ENCODE assay signal across 9 mouse cellular contexts in the genomic region with DNA sequence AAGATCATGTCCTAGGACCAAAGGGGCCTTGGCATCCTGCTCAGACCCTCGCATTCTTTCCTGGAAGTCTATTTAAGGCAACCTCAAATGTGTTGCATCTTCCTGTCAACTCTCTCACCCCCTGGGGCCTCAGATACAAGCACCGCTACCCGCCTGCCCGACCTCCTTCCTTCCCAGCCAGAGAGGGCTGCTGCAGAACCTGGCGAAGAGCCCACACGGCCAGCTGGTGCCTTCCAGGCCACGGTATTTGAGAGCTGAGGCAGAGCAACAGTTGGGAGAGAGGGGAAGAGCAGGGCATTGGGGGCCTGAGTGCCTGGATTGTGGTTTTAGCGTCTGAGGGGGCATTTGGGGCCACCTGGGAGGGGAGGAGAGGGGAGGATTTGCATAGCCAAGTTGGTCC. TPM values are rescaled to one million over a fixed set of nuclear protein-coding genes. Genes with fewer than 3 reads are reported as not detected.
DNase-seq lines count a peak whose midpoint lies in the region; ATAC-seq lines count a peak whose summit lies in the region.
"Had no signal": no experiment of that assay in that cellular context is flagged by ENCODE, and none has a peak within 500 bp of the region (broad histone marks: within the 10 kb centered on the region; RNA-seq: fewer than 3 reads in every experiment).

No protein-coding gene starts in this region.

- WGBS in hindbrain, embryonic 10.5 days, result 40% methylated on average over 8 of the region's 8 CpGs

- peak overlapping the region; percentile 50 for H3K4me3 ChIP-seq in megakaryocyte, embryonic 14.5 days (replicated peaks)
- H3K4me3 ChIP-seq in hindbrain, embryonic 10.5 days, result no peak overlapping the region
- H3K4me3 ChIP-seq: liver, embryonic 13.5 days had no signal

- peak; percentile 11 to 25 for DNase-seq in heart, adult 18-20 months
- no peak for DNase-seq in heart, adult 8-10 months (ENCODE audit: low spot score)
- peak; percentile 80 to 87 for DNase-seq in cerebellum, postnatal 14 days
- peak; percentile 70 for DNase-seq in retina, postnatal 1 day
- no peak for DNase-seq in hindbrain, embryonic 10.5 days (ENCODE audit: low spot score)
- DNase-seq: liver, embryonic 13.5 days had no signal

- H3K4me1 ChIP-seq in megakaryocyte, embryonic 14.5 days, result peaks cover 21% of the 10 kb centered on the region
- peaks cover 12% of the 10 kb centered on the region; the same call in 1 of the 2 replicates for H3K4me1 ChIP-seq in hindbrain, embryonic 10.5 days (replicated peaks)
- H3K4me1 ChIP-seq: liver, embryonic 13.5 days had no signal

- no peak overlapping the region for H3K27ac ChIP-seq in hindbrain, embryonic 10.5 days
- H3K27ac ChIP-seq: liver, embryonic 13.5 days had no signal

- no peaks in the 10 kb centered on the region for H3K36me3 ChIP-seq in megakaryocyte, embryonic 14.5 days (replicated peaks; ENCODE audit: low read length)
- no peaks in the 10 kb centered on the region for H3K36me3 ChIP-seq in hindbrain, embryonic 10.5 days
- H3K36me3 ChIP-seq: liver, embryonic 13.5 days had no signal

- peaks cover 10% of the 10 kb centered on the region for H3K9me3 ChIP-seq in megakaryocyte, embryonic 14.5 days
- H3K9me3 ChIP-seq in hindbrain, embryonic 10.5 days, result no peaks in the 10 kb centered on the region
- H3K9me3 ChIP-seq: liver, embryonic 13.5 days had no signal

- H3K27me3 ChIP-seq in megakaryocyte, embryonic 14.5 days (replicated peaks), result peaks cover 56% of the 10 kb centered on the region
- H3K27me3 ChIP-seq in hindbrain, embryonic 10.5 days (ENCODE audit: insufficient read depth, poor library complexity, severe bottlenecking), result no peaks in the 10 kb centered on the region

- no peak for ATAC-seq in megakaryocyte, adult 5-6 weeks (ENCODE audit: poor library complexity, severe bottlenecking)
- no peak for ATAC-seq in erythroid progenitor cell, adult 5-6 weeks (replicated peaks; ENCODE audit: low FRiP score, poor library complexity, severe bottlenecking)

RNA-seq across cellular contexts. Expression of gene Zfp683, which starts 1.1 kb away (rescaled TPM):
- not detected for total RNA-seq in heart, adult 18-20 months (2021)
- total RNA-seq in heart, adult 8-10 months (2022), result not detected
- not detected in 2 replicates for polyA plus RNA-seq in megakaryocyte, embryonic 14.5 days (2012; ENCODE audit: insufficient read depth, low replicate concordance)
- total RNA-seq in megakaryocyte, adult 5-6 weeks (2015), result 0.20 and 0.66 TPM in 2 replicates
- total RNA-seq in megakaryocyte, adult 5-6 weeks (2017), result not detected in 2 replicates
- not detected in 2 replicates for total RNA-seq in erythroid progenitor cell, adult 5-6 weeks (2015; ENCODE audit: low replicate concordance)
- total RNA-seq in erythroid progenitor cell, adult 5-6 weeks (2017; ENCODE audit: low replicate concordance), result not detected in 2 replicates
- polyA plus RNA-seq in hindbrain, embryonic 10.5 days (2016; fragmentation: Nextera tagmentation; extraction: Ambion mirVana), result not detected in 2 replicates
- polyA plus RNA-seq: liver, embryonic 13.5 days had no signal

RNA-seq across cellular contexts. Expression of gene Crybg2, which starts 8.1 kb away (rescaled TPM):
- total RNA-seq in heart, adult 18-20 months (2021), result under 1 TPM in 1 of 2 experiments, not detected in 1; 0.08 TPM
- total RNA-seq in heart, adult 8-10 months (2022), result under 1 TPM in 1 of 4 experiments, not detected in 3; 0.50 TPM
- not detected in 2 replicates for polyA plus RNA-seq in megakaryocyte, embryonic 14.5 days (2012; ENCODE audit: insufficient read depth, low replicate concordance)
- 1.1 and 1.9 TPM in 2 replicates for total RNA-seq in megakaryocyte, adult 5-6 weeks (2015)
- total RNA-seq in megakaryocyte, adult 5-6 weeks (2017), result 0.04 and 0.15 TPM in 2 replicates
- 5.0 TPM in 1 of 2 replicates, not detected in the other for total RNA-seq in erythroid progenitor cell, adult 5-6 weeks (2015; ENCODE audit: low replicate concordance)
- not detected in 2 replicates for total RNA-seq in erythroid progenitor cell, adult 5-6 weeks (2017; ENCODE audit: low replicate concordance)
- polyA plus RNA-seq in hindbrain, embryonic 10.5 days (2016; fragmentation: Nextera tagmentation; extraction: Ambion mirVana), result 1.6 and 2.9 TPM in 2 replicates

RNA-seq across cellular contexts. Expression of gene Lin28a, which starts 33.9 kb away (rescaled TPM):
- not detected for total RNA-seq in heart, adult 18-20 months (2021)
- total RNA-seq in heart, adult 8-10 months (2022), result not detected
- not detected in 2 replicates for polyA plus RNA-seq in megakaryocyte, embryonic 14.5 days (2012; ENCODE audit: insufficient read depth, low replicate concordance)
- total RNA-seq in megakaryocyte, adult 5-6 weeks (2015), result 4.8 TPM in 2 replicates
- total RNA-seq in megakaryocyte, adult 5-6 weeks (2017), result 30.8 and 36.5 TPM in 2 replicates
- 1.1 and 2.1 TPM in 2 replicates for total RNA-seq in erythroid progenitor cell, adult 5-6 weeks (2015; ENCODE audit: low replicate concordance)
- 1.0 and 2.2 TPM in 2 replicates for total RNA-seq in erythroid progenitor cell, adult 5-6 weeks (2017; ENCODE audit: low replicate concordance)
- polyA plus RNA-seq in hindbrain, embryonic 10.5 days (2016; fragmentation: Nextera tagmentation; extraction: Ambion mirVana), result 13.4 and 27.5 TPM in 2 replicates

RNA-seq across cellular contexts. Expression of gene Cd52, which starts 42.3 kb away (rescaled TPM):
- 10 to 100 TPM in 1 of 2 experiments, 1 to 10 TPM in 1; 5.8 to 20.9 TPM for total RNA-seq in heart, adult 18-20 months (2021)
- total RNA-seq in heart, adult 8-10 months (2022), result 1 to 10 TPM; 1.6 to 4.8 (median 2.7) TPM
- polyA plus RNA-seq in megakaryocyte, embryonic 14.5 days (2012; ENCODE audit: insufficient read depth, low replicate concordance), result 77.0 and 307 TPM in 2 replicates
- total RNA-seq in megakaryocyte, adult 5-6 weeks (2015), result 2,426 and 2,524 TPM in 2 replicates
- total RNA-seq in megakaryocyte, adult 5-6 weeks (2017), result 3,236 and 3,524 TPM in 2 replicates
- total RNA-seq in erythroid progenitor cell, adult 5-6 weeks (2015; ENCODE audit: low replicate concordance), result 157 and 288 TPM in 2 replicates
- total RNA-seq in erythroid progenitor cell, adult 5-6 weeks (2017; ENCODE audit: low replicate concordance), result 103 and 211 TPM in 2 replicates
- 5.3 and 5.5 TPM in 2 replicates for polyA plus RNA-seq in hindbrain, embryonic 10.5 days (2016; fragmentation: Nextera tagmentation; extraction: Ambion mirVana)

RNA-seq across cellular contexts. Expression of gene Ubxn11, which starts 49.8 kb away (rescaled TPM):
- total RNA-seq in heart, adult 18-20 months (2021), result 1 to 10 TPM; 2.0 to 2.4 TPM
- 1 to 10 TPM; 1.5 to 3.5 (median 2.5) TPM for total RNA-seq in heart, adult 8-10 months (2022)
- 69.8 and 175 TPM in 2 replicates for polyA plus RNA-seq in megakaryocyte, embryonic 14.5 days (2012; ENCODE audit: insufficient read depth, low replicate concordance)
- total RNA-seq in megakaryocyte, adult 5-6 weeks (2015), result 0.89 and 1.8 TPM in 2 replicates
- total RNA-seq in megakaryocyte, adult 5-6 weeks (2017), result 1.7 and 2.9 TPM in 2 replicates
- total RNA-seq in erythroid progenitor cell, adult 5-6 weeks (2015; ENCODE audit: low replicate concordance), result not detected in 2 replicates
- 4.5 TPM in 1 of 2 replicates, not detected in the other for total RNA-seq in erythroid progenitor cell, adult 5-6 weeks (2017; ENCODE audit: low replicate concordance)
- 7.6 and 11.2 TPM in 2 replicates for polyA plus RNA-seq in hindbrain, embryonic 10.5 days (2016; fragmentation: Nextera tagmentation; extraction: Ambion mirVana)

Comparison
In these comparisons a context has a peak if more than half of its experiments do, and no peak if none do; other contexts are left out.
1. DNase-seq: peak in heart, adult 18-20 months (2 of 2), cerebellum, postnatal 14 days (2 of 2) and retina, postnatal 1 day (single experiment); none in heart, adult 8-10 months (single experiment) and hindbrain, embryonic 10.5 days (single experiment).